Mouse (Mus musculus) G1E (cell line): Measurements from ENCODE around the gene Otop3. TPM values are rescaled to one million over a fixed set of nuclear protein-coding genes. Genes with fewer than 3 reads are reported as not detected.

ENCODE experiments used
- ATAC-seq: 2 replicates; pipeline ENCODE4 v1.8.0; 2016; ENCODE audit warnings: mild to moderate bottlenecking; ENCODE audit not compliant: insufficient number of reproducible peaks, poor library complexity, low FRiP score, severe bottlenecking; ENCODE audit errors: extremely low read depth
- DNase-seq: peaks from one replicate; pipeline ENCODE4 v3.0.0; 2012; ENCODE audit warnings: low spot score
- H3K27me3 ChIP-seq: 2 replicates; pipeline ENCODE4 v1.6.1; 2012; ENCODE audit warnings: mild to moderate bottlenecking, low read length, inconsistent platforms; ENCODE audit not compliant: insufficient read depth
- H3K36me3 ChIP-seq: replicated peaks from 2 replicates; pipeline ENCODE3; 2012; ENCODE audit warnings: mild to moderate bottlenecking, inconsistent platforms
- H3K4me1 ChIP-seq: 2 replicates; pipeline ENCODE4 v1.6.1; 2012; ENCODE audit warnings: low read depth, low read length, inconsistent platforms, mixed read lengths; ENCODE audit not compliant: insufficient read depth
- H3K4me3 ChIP-seq: 2 replicates; pipeline ENCODE4 v1.5.1; 2012; ENCODE audit warnings: low read depth, mild to moderate bottlenecking, inconsistent platforms, low read length, moderate library complexity, mixed read lengths
- H3K9me3 ChIP-seq: replicated peaks from 2 replicates; pipeline ENCODE4 v1.6.1; 2012; ENCODE audit warnings: inconsistent platforms
- CTCF ChIP-seq: IDR thresholded peaks from 2 replicates; pipeline ENCODE4 v1.5.1; 2012; ENCODE audit warnings: low read depth, low read length, inconsistent platforms, mixed read lengths
- GATA1 ChIP-seq: IDR thresholded peaks from 2 replicates; pipeline ENCODE4 v1.6.1; 2012; ENCODE audit warnings: borderline replicate concordance, low read length, inconsistent platforms, mixed read lengths
- GATA2 ChIP-seq: IDR thresholded peaks from 2 replicates; pipeline ENCODE4 v1.6.1; 2012; ENCODE audit warnings: low read depth, low read length, inconsistent platforms, borderline replicate concordance
- POLR2AphosphoS5 ChIP-seq: IDR thresholded peaks from 2 replicates; pipeline ENCODE4 v1.6.1; 2012; ENCODE audit warnings: low read depth, low read length, inconsistent platforms; ENCODE audit not compliant: insufficient replicate concordance
- TAL1 ChIP-seq: conservative IDR thresholded peaks from 2 replicates; pipeline ENCODE4 v1.6.1; 2012; ENCODE audit warnings: low read depth, low read length, inconsistent platforms, mixed read lengths
- polyA plus RNA-seq: library from polyadenylated mRNA; stranded (reverse); fragments of >175 nt; gene quantifications from 2 replicates; pipeline ENCODE4 v1.2.3, GENCODE M21; 2012
- total RNA-seq, 2 experiments: library from RNA; stranded (forward) in 1 of 2; stranded (reverse) in 1 of 2; fragments of 200-1000 nt in 1 of 2; fragments of >200 nt in 1 of 2; fragmentation: Nextera tagmentation in 1 of 2; gene quantifications; 2 replicates each; pipeline ENCODE4 v1.2.3; 2014 to 2017

Otop3 gene
- total and polyA plus RNA-seq, 3 experiments, result not detected

GRCm38 (mm10) chr11:115393721-115394325 lies 59.3 kb downstream of the Otop3 start:
- H3K36me3 ChIP-seq, result no peaks in the 10 kb centered on the region
- DNase-seq, result no peak
- no peak overlapping the region for H3K4me3 ChIP-seq
- peaks cover 7% of the 10 kb centered on the region for H3K4me1 ChIP-seq
- no peaks in the 10 kb centered on the region for H3K9me3 ChIP-seq
- no peak for TF ChIP-seq TAL1
- TF ChIP-seq GATA1, result no peak
- TF ChIP-seq POLR2AphosphoS5, result no peak
- TF ChIP-seq GATA2, result no peak
- TF ChIP-seq CTCF, result no peak
- peaks cover 63% of the 10 kb centered on the region for H3K27me3 ChIP-seq
- ATAC-seq, result no peak

Other genes starting within 250 kb of the Otop3 start
Only the 20 nearest of the 22 such genes appear.
- not detected in 2 replicates for gene Cd300lf, start 200.7 kb upstream of the Otop3 start, total RNA-seq (2014; fragmentation: Nextera tagmentation)
- 1.6 TPM in 2 replicates for gene Cd300lf, start 200.7 kb upstream of the Otop3 start, total RNA-seq (2017)
- gene Cd300lf, start 200.7 kb upstream of the Otop3 start, polyA plus RNA-seq, result not detected in 2 replicates
- gene Slc9a3r1, start 171.4 kb upstream of the Otop3 start, total RNA-seq (2014; fragmentation: Nextera tagmentation), result 57.3 and 65.0 TPM in 2 replicates
- 91.5 and 94.5 TPM in 2 replicates for gene Slc9a3r1, start 171.4 kb upstream of the Otop3 start, total RNA-seq (2017)
- gene Slc9a3r1, start 171.4 kb upstream of the Otop3 start, polyA plus RNA-seq, result 285 and 357 TPM in 2 replicates
- gene Tmem104, start 147.2 kb upstream of the Otop3 start, total RNA-seq (2014; fragmentation: Nextera tagmentation), result 14.7 and 17.3 TPM in 2 replicates
- 2.6 and 4.2 TPM in 2 replicates for gene Tmem104, start 147.2 kb upstream of the Otop3 start, total RNA-seq (2017)
- gene Tmem104, start 147.2 kb upstream of the Otop3 start, polyA plus RNA-seq, result 16.3 and 23.2 TPM in 2 replicates
- 18.0 and 21.1 TPM in 2 replicates for gene Nat9, start 146.9 kb upstream of the Otop3 start, total RNA-seq (2014; fragmentation: Nextera tagmentation)
- gene Nat9, start 146.9 kb upstream of the Otop3 start, total RNA-seq (2017), result 26.5 and 38.3 TPM in 2 replicates
- 23.2 and 23.7 TPM in 2 replicates for gene Nat9, start 146.9 kb upstream of the Otop3 start, polyA plus RNA-seq
- 0.53 TPM in 1 of 2 replicates, not detected in the other for gene Grin2c, start 67.5 kb upstream of the Otop3 start, total RNA-seq (2014; fragmentation: Nextera tagmentation)
- gene Grin2c, start 67.5 kb upstream of the Otop3 start, total RNA-seq (2017), result 0.06 TPM in 1 of 2 replicates, not detected in the other
- not detected in 2 replicates for gene Grin2c, start 67.5 kb upstream of the Otop3 start, polyA plus RNA-seq
- gene Fdxr, start 57.7 kb upstream of the Otop3 start, total RNA-seq (2014; fragmentation: Nextera tagmentation), result 3.7 and 10.4 TPM in 2 replicates
- 10.7 and 11.1 TPM in 2 replicates for gene Fdxr, start 57.7 kb upstream of the Otop3 start, total RNA-seq (2017)
- gene Fdxr, start 57.7 kb upstream of the Otop3 start, polyA plus RNA-seq, result 32.2 and 36.3 TPM in 2 replicates
- not detected in 2 replicates for gene Fads6, start 37.1 kb upstream of the Otop3 start, total RNA-seq (2014; fragmentation: Nextera tagmentation)
- 0.06 and 0.38 TPM in 2 replicates for gene Fads6, start 37.1 kb upstream of the Otop3 start, total RNA-seq (2017)
- not detected in 2 replicates for gene Fads6, start 37.1 kb upstream of the Otop3 start, polyA plus RNA-seq
- gene Otop2, start 27.6 kb upstream of the Otop3 start, total RNA-seq (2014; fragmentation: Nextera tagmentation), result not detected in 2 replicates
- not detected in 2 replicates for gene Otop2, start 27.6 kb upstream of the Otop3 start, total RNA-seq (2017)
- gene Otop2, start 27.6 kb upstream of the Otop3 start, polyA plus RNA-seq, result not detected in 2 replicates
- gene Ush1g, start 12.7 kb upstream of the Otop3 start, total RNA-seq (2014; fragmentation: Nextera tagmentation), result not detected in 2 replicates
- gene Ush1g, start 12.7 kb upstream of the Otop3 start, total RNA-seq (2017), result 0.05 and 0.06 TPM in 2 replicates
- gene Ush1g, start 12.7 kb upstream of the Otop3 start, polyA plus RNA-seq, result not detected in 2 replicates
- gene Hid1, start 33.0 kb downstream of the Otop3 start, total RNA-seq (2014; fragmentation: Nextera tagmentation), result not detected in 2 replicates
- not detected in 2 replicates for gene Hid1, start 33.0 kb downstream of the Otop3 start, total RNA-seq (2017)
- gene Hid1, start 33.0 kb downstream of the Otop3 start, polyA plus RNA-seq, result 0.01 TPM in 1 of 2 replicates, not detected in the other
- gene Cdr2l, start 47.2 kb downstream of the Otop3 start, total RNA-seq (2014; fragmentation: Nextera tagmentation), result not detected in 2 replicates
- 0.05 and 0.06 TPM in 2 replicates for gene Cdr2l, start 47.2 kb downstream of the Otop3 start, total RNA-seq (2017)
- not detected in 2 replicates for gene Cdr2l, start 47.2 kb downstream of the Otop3 start, polyA plus RNA-seq
- gene Mrpl58, start 69.0 kb downstream of the Otop3 start, total RNA-seq (2014; fragmentation: Nextera tagmentation), result 66.8 and 102 TPM in 2 replicates
- 75.3 and 78.5 TPM in 2 replicates for gene Mrpl58, start 69.0 kb downstream of the Otop3 start, total RNA-seq (2017)
- 67.0 and 74.3 TPM in 2 replicates for gene Mrpl58, start 69.0 kb downstream of the Otop3 start, polyA plus RNA-seq
- 472 and 487 TPM in 2 replicates for gene Atp5h, start 85.2 kb downstream of the Otop3 start, total RNA-seq (2014; fragmentation: Nextera tagmentation)
- gene Atp5h, start 85.2 kb downstream of the Otop3 start, total RNA-seq (2017), result 721 and 764 TPM in 2 replicates
- gene Atp5h, start 85.2 kb downstream of the Otop3 start, polyA plus RNA-seq, result 58.6 and 107 TPM in 2 replicates
- gene Kctd2, start 85.4 kb downstream of the Otop3 start, total RNA-seq (2014; fragmentation: Nextera tagmentation), result 7.2 and 15.4 TPM in 2 replicates
- 15.2 and 17.3 TPM in 2 replicates for gene Kctd2, start 85.4 kb downstream of the Otop3 start, total RNA-seq (2017)
- gene Kctd2, start 85.4 kb downstream of the Otop3 start, polyA plus RNA-seq, result 17.5 and 24.6 TPM in 2 replicates
- gene Trim80, start 105.8 kb downstream of the Otop3 start, total RNA-seq (2014; fragmentation: Nextera tagmentation), result not detected in 2 replicates
- gene Trim80, start 105.8 kb downstream of the Otop3 start, total RNA-seq (2017), result not detected in 2 replicates
- gene Trim80, start 105.8 kb downstream of the Otop3 start, polyA plus RNA-seq, result not detected in 2 replicates
- not detected in 2 replicates for gene Slc16a5, start 127.7 kb downstream of the Otop3 start, total RNA-seq (2014; fragmentation: Nextera tagmentation)
- gene Slc16a5, start 127.7 kb downstream of the Otop3 start, total RNA-seq (2017), result 0.05 TPM in 1 of 2 replicates, not detected in the other
- not detected in 2 replicates for gene Slc16a5, start 127.7 kb downstream of the Otop3 start, polyA plus RNA-seq
- 6.0 and 8.4 TPM in 2 replicates for gene Armc7, start 140.9 kb downstream of the Otop3 start, total RNA-seq (2014; fragmentation: Nextera tagmentation)
- gene Armc7, start 140.9 kb downstream of the Otop3 start, total RNA-seq (2017), result 5.9 and 7.8 TPM in 2 replicates
- 24.4 and 29.0 TPM in 2 replicates for gene Armc7, start 140.9 kb downstream of the Otop3 start, polyA plus RNA-seq
- gene Nt5c, start 157.1 kb downstream of the Otop3 start, total RNA-seq (2014; fragmentation: Nextera tagmentation), result 43.7 and 47.1 TPM in 2 replicates
- gene Nt5c, start 157.1 kb downstream of the Otop3 start, total RNA-seq (2017), result 145 and 161 TPM in 2 replicates
- gene Nt5c, start 157.1 kb downstream of the Otop3 start, polyA plus RNA-seq, result 67.4 and 118 TPM in 2 replicates
- 172 and 222 TPM in 2 replicates for gene Jpt1, start 179.7 kb downstream of the Otop3 start, total RNA-seq (2014; fragmentation: Nextera tagmentation)
- 186 and 196 TPM in 2 replicates for gene Jpt1, start 179.7 kb downstream of the Otop3 start, total RNA-seq (2017)
- gene Jpt1, start 179.7 kb downstream of the Otop3 start, polyA plus RNA-seq, result 202 and 218 TPM in 2 replicates
- 491 and 596 TPM in 2 replicates for gene Sumo2, start 201.5 kb downstream of the Otop3 start, total RNA-seq (2014; fragmentation: Nextera tagmentation)
- 642 and 699 TPM in 2 replicates for gene Sumo2, start 201.5 kb downstream of the Otop3 start, total RNA-seq (2017)
- gene Sumo2, start 201.5 kb downstream of the Otop3 start, polyA plus RNA-seq, result 393 and 421 TPM in 2 replicates